Mouse (Mus musculus): Measurements from ENCODE around the gene Ins2.
A peak's percentile ranks its signal among the peaks of the same experiment; 100 is the strongest.

DNA sequence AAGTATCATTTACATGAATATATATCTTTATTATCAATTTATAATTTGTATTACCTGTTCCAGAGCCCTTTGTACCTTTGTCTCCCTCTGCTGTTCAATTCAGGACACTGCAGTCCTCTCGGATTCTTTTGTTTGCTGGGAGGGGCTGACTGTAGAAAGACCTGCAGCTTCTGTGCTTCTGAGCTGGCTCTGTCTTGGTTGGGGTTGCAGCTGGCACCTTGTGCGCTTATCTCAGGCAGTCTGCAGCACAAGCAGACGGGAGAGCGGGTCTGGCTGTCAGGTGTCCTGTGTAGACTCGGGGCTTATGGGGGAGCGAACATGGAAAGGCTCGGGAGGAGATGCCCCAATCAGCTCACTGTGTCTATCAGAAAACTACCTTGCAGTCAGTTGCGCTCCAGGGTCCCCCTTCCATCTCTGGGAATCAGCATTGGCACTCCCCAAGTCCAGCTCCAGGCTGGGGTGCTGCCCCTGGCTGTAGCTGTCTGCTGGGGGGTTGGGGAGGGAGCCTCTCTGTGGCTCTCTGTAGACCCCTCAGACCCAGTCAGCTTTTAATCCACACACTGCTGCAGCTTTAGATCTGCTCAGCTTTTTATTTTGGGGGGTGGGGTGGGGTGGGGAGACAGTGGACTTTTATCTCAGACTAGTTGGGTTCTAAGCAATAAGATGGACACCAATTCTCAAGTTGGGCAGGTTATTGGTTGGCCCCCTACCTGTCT lies 28.2 kb downstream of the Ins2 start:
- TF ChIP-seq CTCF (IDR thresholded peaks at IDR 0.05; ENCODE audit: control insufficient read depth, insufficient read depth, insufficient replicate concordance, low read depth, low read length) (0 out of 2 replicates have a peak, but pooled peaks have one; percentile 11), POLR2A (IDR thresholded peaks at IDR 0.05; ENCODE audit: control insufficient read depth, low read depth, low read length) (no peak)
